Mouse (Mus musculus) gonadal fat pad, adult 2 months (tissue): ENCODE results near the gene Padi4. TPM values are rescaled to one million over a fixed set of nuclear protein-coding genes. Genes with fewer than 3 reads are reported as not detected.

Experiments
- DNase-seq: peaks from one replicate; pipeline ENCODE4 v3.0.0-alpha.2; 2012; ENCODE audit warnings: low read depth
- polyA plus RNA-seq: library from polyadenylated mRNA; depleted of rRNA; stranded (reverse); fragments of >200 nt; gene quantifications from 2 replicates; pipeline ENCODE4 v1.2.3, GENCODE M21; 2012

Padi4 gene
- polyA plus RNA-seq, 1 experiment = 2.7 TPM

- no peak for DNase-seq
These were observed 33.4 kb downstream of the Padi4 start for GRCm38 (mm10) chr4:140740655-140741054.

GRCm38 (mm10) chr4:140732871-140733270 lies 41.2 kb downstream of the Padi4 start:
- no peak for DNase-seq

- no peak for DNase-seq
These were observed 42.4 kb downstream of the Padi4 start for GRCm38 (mm10) chr4:140731654-140732053.

GRCm38 (mm10) chr4:140726907-140727306 lies 47.1 kb downstream of the Padi4 start:
- no peak for DNase-seq

- no peak for DNase-seq
These were observed 49.3 kb downstream of the Padi4 start for GRCm38 (mm10) chr4:140724739-140725138.

GRCm38 (mm10) chr4:140723801-140724200 lies 50.2 kb downstream of the Padi4 start:
- no peak for DNase-seq

- no peak for DNase-seq
These were observed 50.8 kb downstream of the Padi4 start for GRCm38 (mm10) chr4:140723192-140723591.

GRCm38 (mm10) chr4:140722710-140723109 lies 51.3 kb downstream of the Padi4 start:
- DNase-seq = no peak

- no peak for DNase-seq
These were observed 52.0 kb downstream of the Padi4 start for GRCm38 (mm10) chr4:140721968-140722490.

GRCm38 (mm10) chr4:140720091-140720490 lies 53.9 kb downstream of the Padi4 start:
- DNase-seq = no peak

GRCm38 (mm10) chr4:140718436-140718835 lies 55.6 kb downstream of the Padi4 start:
- DNase-seq = no peak

- no peak for DNase-seq
These were observed 57.0 kb downstream of the Padi4 start for GRCm38 (mm10) chr4:140716994-140717393.

- no peak for DNase-seq
These were observed 59.5 kb downstream of the Padi4 start for GRCm38 (mm10) chr4:140714586-140714985.

- DNase-seq = no peak
These were observed 60.3 kb downstream of the Padi4 start for GRCm38 (mm10) chr4:140713480-140714365.

GRCm38 (mm10) chr4:140711360-140711759 lies 62.7 kb downstream of the Padi4 start:
- no peak for DNase-seq

- no peak for DNase-seq
These were observed 63.3 kb downstream of the Padi4 start for GRCm38 (mm10) chr4:140710781-140711180.

- no peak for DNase-seq
These were observed 64.4 kb downstream of the Padi4 start for GRCm38 (mm10) chr4:140709617-140710016.

- DNase-seq = no peak
These were observed 64.9 kb downstream of the Padi4 start for GRCm38 (mm10) chr4:140709111-140709510.

GRCm38 (mm10) chr4:140708297-140708927 lies 65.6 kb downstream of the Padi4 start:
- DNase-seq = no peak

- no peak for DNase-seq
These were observed 66.4 kb downstream of the Padi4 start for GRCm38 (mm10) chr4:140707615-140708014.

- no peak for DNase-seq
These were observed 69.9 kb downstream of the Padi4 start for GRCm38 (mm10) chr4:140704166-140704565.

GRCm38 (mm10) chr4:140703636-140704035 lies 70.4 kb downstream of the Padi4 start:
- DNase-seq = no peak
